In genomic region chr15:86191505-86191904, GRCm38 (mm10) we compare ENCODE assay signal across 17 mouse cellular contexts. TPM values are rescaled to one million over a fixed set of nuclear protein-coding genes. Genes with fewer than 3 reads are reported as not detected.
DNase-seq lines count a peak whose midpoint lies in the region; ATAC-seq lines count a peak whose summit lies in the region.
"Had no signal": no experiment of that assay in that cellular context is flagged by ENCODE, and none has a peak within 500 bp of the region (broad histone marks: within the 10 kb centered on the region; RNA-seq: fewer than 3 reads in every experiment).

No protein-coding gene starts in this region.

- WGBS in kidney, embryonic 15.5 days: 50% methylated on average over 1 of the region's 1 CpGs

- ATAC-seq in kidney, embryonic 15.5 days (replicated peaks; ENCODE audit: low FRiP score): no peak
- ATAC-seq: forebrain, embryonic 14.5 days; midbrain, embryonic 16.5 days had no signal

- H3K9ac ChIP-seq in kidney, embryonic 15.5 days: no peak overlapping the region
- H3K9ac ChIP-seq: embryonic facial prominence, embryonic 15.5 days; neural tube, embryonic 12.5 days had no signal

- no peak overlapping the region for H3K27ac ChIP-seq in kidney, embryonic 15.5 days
- H3K27ac ChIP-seq: embryonic facial prominence, embryonic 15.5 days; hindbrain, embryonic 10.5 days; neural tube, embryonic 12.5 days had no signal

- H3K4me2 ChIP-seq in kidney, embryonic 15.5 days: no peak overlapping the region
- H3K4me2 ChIP-seq: embryonic facial prominence, embryonic 15.5 days; neural tube, embryonic 12.5 days had no signal

- H3K4me3 ChIP-seq in megakaryocyte, embryonic 14.5 days (replicated peaks): peak overlapping the region; percentile 82
- H3K4me3 ChIP-seq in kidney, embryonic 15.5 days (replicated peaks): no peak overlapping the region
- H3K4me3 ChIP-seq: embryonic facial prominence, embryonic 15.5 days; hindbrain, embryonic 10.5 days; neural tube, embryonic 12.5 days had no signal

- H3K36me3 ChIP-seq in megakaryocyte, embryonic 14.5 days (replicated peaks; ENCODE audit: low read length): peaks cover 20% of the 10 kb centered on the region
- H3K36me3 ChIP-seq in kidney, embryonic 15.5 days: no peaks in the 10 kb centered on the region
- H3K36me3 ChIP-seq: embryonic facial prominence, embryonic 15.5 days; hindbrain, embryonic 10.5 days; neural tube, embryonic 12.5 days had no signal

- intact Hi-C loops in heart, postnatal 14 days (cut with DNase I): no loop called here

- H3K4me1 ChIP-seq in megakaryocyte, embryonic 14.5 days: peaks cover 78% of the 10 kb centered on the region
- peaks cover 26% of the 10 kb centered on the region for H3K4me1 ChIP-seq in kidney, embryonic 15.5 days

- peak; percentile 94 for DNase-seq in heart, adult 11 months
- no peak for DNase-seq in heart, postnatal 14 days
- DNase-seq in thymus, postnatal 4 days: peak; percentile 23
- DNase-seq in thymus, postnatal 36 days: no peak
- no peak for DNase-seq in right cerebral cortex, postnatal 14 days
- no peak for DNase-seq in cerebellum, adult 9-11 months
- DNase-seq: adrenal gland, postnatal 25 days; cerebellum, adult 8-10 months; embryo, embryonic 11 days; lung, postnatal 36 days had no signal

- H3K9me3 ChIP-seq in megakaryocyte, embryonic 14.5 days: no peaks in the 10 kb centered on the region
- H3K9me3 ChIP-seq in kidney, embryonic 15.5 days (replicated peaks): no peaks in the 10 kb centered on the region
- H3K9me3 ChIP-seq: embryonic facial prominence, embryonic 15.5 days; hindbrain, embryonic 10.5 days; neural tube, embryonic 12.5 days had no signal

- H3K27me3 ChIP-seq in megakaryocyte, embryonic 14.5 days (replicated peaks): no peaks in the 10 kb centered on the region
- 0 out of 2 replicates have a peak, but pooled peaks cover 3% of the 10 kb centered on the region for H3K27me3 ChIP-seq in kidney, embryonic 15.5 days
- H3K27me3 ChIP-seq: embryonic facial prominence, embryonic 15.5 days; neural tube, embryonic 12.5 days had no signal

RNA-seq across cellular contexts. Expression of gene Cerk, which starts 5.6 kb away (rescaled TPM):
- 10 to 100 TPM; 32.8 to 39.2 TPM for total RNA-seq in heart, postnatal 14 days (2021)
- polyA plus RNA-seq in megakaryocyte, embryonic 14.5 days (2012; ENCODE audit: insufficient read depth, low replicate concordance): 52.5 and 70.1 TPM in 2 replicates
- 12.1 and 12.4 TPM in 2 replicates for polyA plus RNA-seq in kidney, embryonic 15.5 days (2015; fragmentation: Nextera tagmentation; extraction: Ambion mirVana)

RNA-seq across cellular contexts. Expression of gene Tbc1d22a, which starts 22.8 kb away (rescaled TPM):
- 10 to 100 TPM; 18.6 to 21.1 TPM for total RNA-seq in heart, postnatal 14 days (2021)
- polyA plus RNA-seq in megakaryocyte, embryonic 14.5 days (2012; ENCODE audit: insufficient read depth, low replicate concordance): 14.3 and 16.7 TPM in 2 replicates
- polyA plus RNA-seq in kidney, embryonic 15.5 days (2015; fragmentation: Nextera tagmentation; extraction: Ambion mirVana): 13.1 and 13.8 TPM in 2 replicates

Comparison
In these comparisons a context has a peak if more than half of its experiments do, and no peak if none do; other contexts are left out.
1. DNase-seq: peak in heart, adult 11 months (single experiment) and thymus, postnatal 4 days (single experiment); none in heart, postnatal 14 days (0 of 2), thymus, postnatal 36 days (0 of 2), right cerebral cortex, postnatal 14 days (single experiment) and cerebellum, adult 9-11 months (single experiment).